Mouse (Mus musculus) heart, embryonic 13.5 days (tissue): Measurements from ENCODE around the gene Vgll4. TPM values are rescaled to one million over a fixed set of nuclear protein-coding genes. Genes with fewer than 3 reads are reported as not detected.

Source experiments
- ATAC-seq: fragments of 200-750 bp; cut with Nextera tagmentation; 2 replicates; pipeline ENCODE4 v1.8.0; 2017; ENCODE audit warnings: moderate TSS enrichment; ENCODE audit not compliant: insufficient number of reproducible peaks, low FRiP score, low TSS enrichment; ENCODE audit errors: extremely low read depth
- H3K27ac ChIP-seq: fragments of 300-500 bp; sonication (generic); replicated peaks from 2 replicates; pipeline ENCODE4 v1.5.1; 2015; ENCODE audit warnings: moderate library complexity, mild to moderate bottlenecking, inconsistent platforms
- H3K27me3 ChIP-seq: fragments of 300-500 bp; sonication (generic); replicated peaks from 2 replicates; pipeline ENCODE4 v1.6.1; 2015; ENCODE audit warnings: mild to moderate bottlenecking, inconsistent platforms
- H3K36me3 ChIP-seq: fragments of 300-500 bp; sonication (generic); 2 replicates; pipeline ENCODE4 v1.6.1; 2015; ENCODE audit warnings: mild to moderate bottlenecking, inconsistent platforms
- H3K4me1 ChIP-seq: fragments of 300-500 bp; sonication (generic); 2 replicates; pipeline ENCODE4 v1.6.1; 2015; ENCODE audit warnings: inconsistent platforms
- H3K4me2 ChIP-seq: fragments of 300-500 bp; sonication (generic); 2 replicates; pipeline ENCODE4 v1.6.1; 2015; ENCODE audit warnings: inconsistent platforms, mild to moderate bottlenecking, moderate library complexity
- H3K4me3 ChIP-seq: fragments of 300-500 bp; sonication (generic); 2 replicates; pipeline ENCODE4 v1.5.1; 2015; ENCODE audit warnings: moderate library complexity, mild to moderate bottlenecking, inconsistent platforms
- H3K9ac ChIP-seq: fragments of 300-500 bp; sonication (generic); 2 replicates; pipeline ENCODE4 v1.6.1; 2015; ENCODE audit warnings: inconsistent platforms, mild to moderate bottlenecking, moderate library complexity
- H3K9me3 ChIP-seq: fragments of 300-500 bp; sonication (generic); 2 replicates; pipeline ENCODE4 v1.6.1; 2016; ENCODE audit warnings: inconsistent platforms
- WGBS: fragments of 180-500 bp; shearing (Covaris S2); methylation state at CpG from one replicate; pipeline ENCODE4 v1.1.7; 2015; ENCODE audit warnings: mixed read lengths; 5-methylcytosine and 5-hydroxymethylcytosine counted together
- polyA plus RNA-seq: library from polyadenylated mRNA; unstranded; fragments of >200 nt; fragmentation: Nextera tagmentation; extraction: Ambion mirVana; gene quantifications from 2 replicates; pipeline ENCODE4 v1.2.1, GENCODE M21; 2015

Vgll4 gene
- polyA plus RNA-seq, 1 experiment from 2014 or later, result 62.5 TPM

GRCm38 (mm10) chr6:114864421-114864820 is 105.4 kb downstream of the Vgll4 start:
- H3K4me2 ChIP-seq, result no peak overlapping the region
- no peak overlapping the region for H3K27ac ChIP-seq
- no peaks in the 10 kb centered on the region for H3K9me3 ChIP-seq
- ATAC-seq, result no peak
- no peaks in the 10 kb centered on the region for H3K27me3 ChIP-seq
- no peak overlapping the region for H3K4me3 ChIP-seq
- peaks cover 73% of the 10 kb centered on the region for H3K4me1 ChIP-seq
- H3K9ac ChIP-seq, result no peak overlapping the region
- 88% methylated on average over 8 of the region's 8 CpGs for WGBS
- H3K36me3 ChIP-seq, result peaks cover 48% of the 10 kb centered on the region

- no peak overlapping the region for H3K4me2 ChIP-seq
- H3K4me3 ChIP-seq, result no peak overlapping the region
- no peaks in the 10 kb centered on the region for H3K9me3 ChIP-seq
- peaks cover 57% of the 10 kb centered on the region for H3K36me3 ChIP-seq
- no peak overlapping the region for H3K9ac ChIP-seq
- H3K4me1 ChIP-seq, result peaks cover 70% of the 10 kb centered on the region
- no peaks in the 10 kb centered on the region for H3K27me3 ChIP-seq
- 83% methylated on average over 5 of the region's 5 CpGs for WGBS
- no peak overlapping the region for H3K27ac ChIP-seq
- ATAC-seq, result no peak
Observed at GRCm38 (mm10) chr6:114863501-114863900, 106.3 kb downstream of the Vgll4 start.

- H3K9me3 ChIP-seq, result no peaks in the 10 kb centered on the region
- peak overlapping the region; percentile 86; the same call in 1 of the 2 replicates for H3K27ac ChIP-seq
- H3K27me3 ChIP-seq, result no peaks in the 10 kb centered on the region
- H3K4me1 ChIP-seq, result peaks cover 74% of the 10 kb centered on the region
- WGBS, result 74% methylated on average over 9 of the region's 9 CpGs
- ATAC-seq, result no peak
- H3K9ac ChIP-seq, result 0 out of 2 replicates have a peak overlapping the region, but pooled peaks have one; percentile 42
- peaks cover 59% of the 10 kb centered on the region for H3K36me3 ChIP-seq
- H3K4me2 ChIP-seq, result no peak overlapping the region
- H3K4me3 ChIP-seq, result no peak overlapping the region
Observed at GRCm38 (mm10) chr6:114862046-114862445, 107.7 kb downstream of the Vgll4 start.

- Histone ChIP-seq H3K36me3 (peaks cover 59% of the 10 kb centered on the region), H3K9me3 (no peaks in the 10 kb centered on the region), H3K27ac (peak overlapping the region; percentile 86), H3K9ac (peak overlapping the region; percentile 42), H3K4me2 (peak overlapping the region; percentile 20; the same call in 1 of the 2 replicates), H3K27me3 (no peaks in the 10 kb centered on the region), H3K4me3 (no peak overlapping the region), H3K4me1 (peaks cover 70% of the 10 kb centered on the region)
- no peak for ATAC-seq
- WGBS, result 76% methylated on average over 9 of the region's 9 CpGs
Observed at GRCm38 (mm10) chr6:114861591-114861990, 108.2 kb downstream of the Vgll4 start.

- Histone ChIP-seq H3K4me1 (peaks cover 68% of the 10 kb centered on the region), H3K27me3 (no peaks in the 10 kb centered on the region), H3K9me3 (no peaks in the 10 kb centered on the region), H3K27ac (peak overlapping the region; percentile 86), H3K4me3 (no peak overlapping the region), H3K4me2 (peak overlapping the region; percentile 20; the same call in 1 of the 2 replicates), H3K9ac (peak overlapping the region; percentile 42), H3K36me3 (peaks cover 59% of the 10 kb centered on the region)
- WGBS, result 43% methylated on average over 14 of the region's 14 CpGs
- peak; percentile 19; the same call in 1 of the 2 replicates for ATAC-seq
Observed at GRCm38 (mm10) chr6:114860677-114861568, 108.9 kb downstream of the Vgll4 start.

- H3K9ac ChIP-seq, result no peak overlapping the region
- H3K4me3 ChIP-seq, result no peak overlapping the region
- H3K36me3 ChIP-seq, result peaks cover 51% of the 10 kb centered on the region
- H3K9me3 ChIP-seq, result no peaks in the 10 kb centered on the region
- H3K4me1 ChIP-seq, result peaks cover 80% of the 10 kb centered on the region
- H3K27ac ChIP-seq, result 0 out of 2 replicates have a peak overlapping the region, but pooled peaks have one; percentile 28
- no peak overlapping the region for H3K4me2 ChIP-seq
- ATAC-seq, result no peak
- WGBS, result 61% methylated on average over 4 of the region's 4 CpGs
- H3K27me3 ChIP-seq, result no peaks in the 10 kb centered on the region
Observed at GRCm38 (mm10) chr6:114858722-114859053, 111.1 kb downstream of the Vgll4 start.

- Histone ChIP-seq H3K36me3 (peaks cover 46% of the 10 kb centered on the region), H3K9me3 (no peaks in the 10 kb centered on the region), H3K9ac (no peak overlapping the region), H3K4me1 (peaks cover 80% of the 10 kb centered on the region), H3K27me3 (no peaks in the 10 kb centered on the region), H3K4me2 (no peak overlapping the region), H3K27ac (peak overlapping the region; percentile 28; the same call in 1 of the 2 replicates), H3K4me3 (no peak overlapping the region)
- 81% methylated on average over 3 of the region's 3 CpGs for WGBS
- ATAC-seq, result no peak
Observed at GRCm38 (mm10) chr6:114857996-114858721, 111.6 kb downstream of the Vgll4 start.

- Histone ChIP-seq H3K27me3 (no peaks in the 10 kb centered on the region), H3K9ac (no peak overlapping the region), H3K27ac (no peak overlapping the region), H3K4me3 (no peak overlapping the region), H3K36me3 (peaks cover 29% of the 10 kb centered on the region), H3K4me2 (no peak overlapping the region), H3K9me3 (no peaks in the 10 kb centered on the region), H3K4me1 (peaks cover 77% of the 10 kb centered on the region)
- no peak for ATAC-seq
- WGBS, result 76% methylated on average over 4 of the region's 4 CpGs
Observed at GRCm38 (mm10) chr6:114856501-114856900, 113.3 kb downstream of the Vgll4 start.

- H3K9me3 ChIP-seq, result no peaks in the 10 kb centered on the region
- H3K4me1 ChIP-seq, result peaks cover 70% of the 10 kb centered on the region
- 50% methylated on average over 3 of the region's 3 CpGs for WGBS
- H3K4me2 ChIP-seq, result no peak overlapping the region
- H3K4me3 ChIP-seq, result no peak overlapping the region
- H3K9ac ChIP-seq, result peak overlapping the region; percentile 58
- H3K27ac ChIP-seq, result peak overlapping the region; percentile 58; the same call in 1 of the 2 replicates
- ATAC-seq, result no peak
- H3K36me3 ChIP-seq, result peaks cover 21% of the 10 kb centered on the region
- no peaks in the 10 kb centered on the region for H3K27me3 ChIP-seq
Observed at GRCm38 (mm10) chr6:114855644-114856043, 114.2 kb downstream of the Vgll4 start.

GRCm38 (mm10) chr6:114854368-114854767 is 115.4 kb downstream of the Vgll4 start:
- no peak for ATAC-seq
- peaks cover 79% of the 10 kb centered on the region for H3K4me1 ChIP-seq
- no peak overlapping the region for H3K4me2 ChIP-seq
- H3K4me3 ChIP-seq, result no peak overlapping the region
- peaks cover 11% of the 10 kb centered on the region for H3K36me3 ChIP-seq
- no peaks in the 10 kb centered on the region for H3K27me3 ChIP-seq
- peak overlapping the region; percentile 58 for H3K27ac ChIP-seq
- 40% methylated on average over 2 of the region's 2 CpGs for WGBS
- H3K9ac ChIP-seq, result peak overlapping the region; percentile 7; the same call in 1 of the 2 replicates
- H3K9me3 ChIP-seq, result no peaks in the 10 kb centered on the region

- WGBS, result 54% methylated on average over 3 of the region's 3 CpGs
- Histone ChIP-seq H3K27ac (no peak overlapping the region), H3K36me3 (no peaks in the 10 kb centered on the region), H3K4me2 (no peak overlapping the region), H3K9ac (no peak overlapping the region; the same call in 1 of the 2 replicates), H3K4me1 (peaks cover 81% of the 10 kb centered on the region), H3K27me3 (no peaks in the 10 kb centered on the region), H3K9me3 (no peaks in the 10 kb centered on the region), H3K4me3 (no peak overlapping the region)
- ATAC-seq, result no peak
Observed at GRCm38 (mm10) chr6:114852739-114853138, 117.1 kb downstream of the Vgll4 start.
